Mouse (Mus musculus) gastrocnemius, adult 18-20 months (tissue): ENCODE results near the gene Cmtm5. TPM values are rescaled to one million over a fixed set of nuclear protein-coding genes. Genes with fewer than 3 reads are reported as not detected.
"Not testable (repeated sequence)": the region's sequence is repeated elsewhere in the genome, so short reads cannot be mapped to it uniquely, and the experiment has no call there.

ENCODE experiments used
- DNase-seq: peaks from one replicate; pipeline ENCODE4 v3.0.0; 2021; ENCODE audit warnings: low spot score
- microRNA-seq: library from miRNA; unstranded; fragments of <30 nt; microRNA quantifications from one replicate; pipeline ENCODE4 v1.2.0, GENCODE M21; 2021
- total RNA-seq, 2 experiments: library from RNA; stranded (reverse); gene quantifications; 2 replicates each; pipeline ENCODE4 v1.2.3; 2021

Cmtm5 gene
- total RNA-seq, 2 experiments from 2014 or later = 0.50 TPM; not detected in 1

GRCm38 (mm10) chr14:54959197-54959596 lies 23.1 kb downstream of the Cmtm5 start:
- DNase-seq = no peak

DNA sequence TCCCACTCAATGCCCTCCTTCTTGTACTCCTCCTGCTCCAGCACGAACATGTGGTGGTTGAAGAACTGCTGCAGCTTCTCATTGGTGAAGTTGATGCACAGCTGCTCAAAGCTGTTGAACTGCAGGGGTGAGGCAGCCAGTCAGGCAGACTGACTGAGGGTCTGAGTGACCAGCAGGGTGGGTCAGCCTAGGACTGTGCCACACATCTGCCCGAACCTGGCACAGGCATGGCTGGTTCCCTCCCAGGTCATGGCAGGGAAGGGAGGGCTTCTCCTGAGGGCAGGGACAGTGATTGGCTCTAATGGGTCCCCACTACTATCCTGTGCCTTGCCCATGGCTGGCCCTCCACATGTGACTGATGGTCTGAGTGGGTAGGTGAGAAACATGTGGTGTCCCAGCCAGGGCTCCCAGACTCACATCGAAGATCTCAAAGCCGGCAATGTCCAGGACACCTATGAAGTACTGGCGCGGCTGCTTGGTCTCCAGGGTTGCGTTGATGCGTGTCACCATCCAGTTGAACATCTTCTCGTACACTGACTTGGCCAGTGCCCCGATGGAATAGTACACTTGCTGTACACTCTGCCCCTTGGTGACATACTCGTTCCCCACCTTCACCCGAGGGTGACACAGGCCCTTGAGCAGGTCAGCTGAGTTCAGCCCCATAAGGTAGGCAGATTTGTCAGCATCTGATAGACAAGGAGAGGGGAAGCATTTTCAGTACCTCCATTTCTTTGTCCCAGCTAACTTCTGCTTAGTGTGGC lies 24.0 kb downstream of the Cmtm5 start:
- not testable (repeated sequence) for DNase-seq

DNA sequence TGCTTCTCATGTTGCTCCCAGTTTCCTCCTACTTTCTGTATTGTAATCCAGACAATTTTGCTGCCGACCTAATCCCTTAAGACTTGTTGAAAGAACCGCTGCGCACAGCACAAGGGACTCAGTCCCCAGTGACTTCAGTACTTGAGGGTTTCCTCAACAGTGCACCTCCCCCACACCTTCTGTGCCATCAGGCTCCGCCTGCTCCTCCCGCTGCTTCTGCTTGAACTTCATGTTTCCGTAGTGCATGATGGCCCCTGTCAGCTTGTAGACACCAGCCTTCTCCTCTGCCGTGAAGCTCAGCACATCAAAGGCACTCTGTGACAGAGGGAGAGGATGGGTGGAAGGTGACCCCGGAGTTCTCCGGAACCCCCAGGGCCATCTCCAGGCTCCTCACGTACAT lies 24.7 kb downstream of the Cmtm5 start:
- no peak for DNase-seq

- DNase-seq = no peak
Measured at GRCm38 (mm10) chr14:54961487-54961886, 25.4 kb downstream of the Cmtm5 start.

DNA sequence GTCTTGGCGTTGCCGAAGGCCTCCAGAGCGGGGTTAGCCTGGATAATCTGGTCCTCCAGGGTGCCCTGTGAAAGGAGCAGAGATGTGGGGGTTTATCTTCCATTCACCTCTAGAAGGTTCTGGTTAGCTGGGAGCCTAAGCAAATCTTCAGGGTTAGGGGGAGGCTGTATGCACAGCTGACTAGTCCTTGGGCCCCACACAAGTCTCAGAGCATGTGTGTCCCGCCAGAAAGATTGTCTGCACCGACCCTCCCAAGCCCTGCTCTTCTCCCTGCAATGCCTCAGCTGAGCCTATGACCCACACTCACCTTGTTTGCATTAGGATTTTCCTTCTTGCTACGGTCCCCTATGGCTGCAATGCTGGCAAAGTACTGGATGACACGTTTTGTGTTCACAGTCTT lies 26.7 kb downstream of the Cmtm5 start:
- no peak for DNase-seq

DNA sequence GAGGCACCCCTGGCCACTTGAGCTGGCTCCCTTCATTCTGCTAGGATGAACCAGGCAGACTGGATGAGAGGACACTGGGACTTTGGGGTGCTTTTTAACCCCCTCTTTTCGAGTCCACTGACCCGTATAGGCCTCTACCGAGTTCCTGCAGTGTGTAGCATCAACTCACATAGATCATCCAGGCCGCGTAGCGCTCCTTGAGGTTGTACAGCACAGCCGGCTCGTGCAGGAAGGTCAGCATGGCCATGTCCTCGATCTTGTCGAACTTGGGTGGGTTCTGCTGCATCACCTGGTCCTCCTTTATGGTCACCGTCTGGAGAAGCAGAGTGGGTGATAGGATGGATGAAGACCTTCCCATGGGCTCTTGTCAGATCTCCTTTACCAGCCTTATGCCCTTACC lies 27.7 kb downstream of the Cmtm5 start:
- DNase-seq = no peak

GRCm38 (mm10) chr14:54965044-54965443 lies 29.0 kb downstream of the Cmtm5 start:
- no peak for DNase-seq

- DNase-seq = no peak
Measured at GRCm38 (mm10) chr14:54965631-54966030, 29.6 kb downstream of the Cmtm5 start.

DNA sequence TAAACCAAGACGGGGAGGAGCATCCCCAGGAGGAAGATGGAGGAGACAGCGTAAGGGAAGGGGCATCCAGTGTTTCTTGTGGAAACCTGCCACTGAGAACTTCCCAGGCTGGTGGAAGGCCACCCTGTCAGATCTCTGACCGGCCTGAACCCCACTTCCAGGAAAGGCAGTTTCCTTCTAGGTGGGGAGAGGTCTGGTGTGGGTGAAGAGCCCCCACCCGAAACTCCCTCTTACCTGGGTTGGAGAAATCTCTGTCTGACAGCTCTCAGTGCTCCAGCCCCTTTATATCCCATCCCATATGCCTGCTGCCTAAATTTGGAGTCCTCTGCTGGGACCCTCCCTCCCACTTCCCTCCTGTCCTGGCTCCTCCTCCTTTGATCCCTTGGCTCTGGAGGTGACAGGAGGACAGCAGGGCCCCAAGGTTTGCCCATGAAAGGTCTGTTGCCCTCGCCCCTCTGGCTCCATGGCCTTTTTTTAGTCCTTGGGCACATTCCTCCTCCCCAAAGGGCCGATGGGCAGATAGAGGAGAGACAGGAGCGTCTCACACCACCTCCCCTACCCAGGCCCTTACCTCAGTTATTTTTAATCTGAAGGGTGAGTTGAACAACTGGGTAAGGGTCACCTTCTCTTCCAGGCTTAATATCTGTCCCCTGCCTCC lies 30.4 kb downstream of the Cmtm5 start, which contains the start of gene Myh6:
Gene Myh6 (minus strand): TSS at position 608 of the 658 bp plus-strand sequence.
- DNase-seq = no peak

GRCm38 (mm10) chr14:54967874-54968273 lies 31.8 kb downstream of the Cmtm5 start:
- DNase-seq = no peak

DNA sequence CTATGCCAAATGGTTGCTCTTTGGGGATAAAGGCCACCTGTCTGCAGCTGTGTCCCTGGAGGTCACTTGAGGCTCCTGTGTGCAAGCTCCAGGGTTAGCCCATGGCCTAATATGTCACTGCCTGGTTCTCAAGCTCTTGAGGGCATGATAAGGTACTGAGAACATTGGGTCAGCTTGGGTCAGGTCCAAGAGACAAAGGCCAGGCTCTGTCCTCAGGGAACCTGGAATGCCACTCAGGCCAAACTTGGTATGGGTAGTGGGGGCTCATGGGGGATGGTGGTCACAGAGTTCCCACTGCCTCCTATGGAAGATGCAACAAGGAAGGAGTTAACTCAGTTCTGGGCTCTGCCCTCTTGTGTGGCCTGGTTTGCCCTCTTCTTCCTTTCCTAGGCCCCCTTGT lies 32.3 kb downstream of the Cmtm5 start:
- DNase-seq = no peak

GRCm38 (mm10) chr14:54972786-54973185 lies 36.7 kb downstream of the Cmtm5 start:
- not testable (repeated sequence) for DNase-seq

- no peak for DNase-seq
Measured at GRCm38 (mm10) chr14:54974068-54974791, 38.2 kb downstream of the Cmtm5 start.

GRCm38 (mm10) chr14:54976633-54977032 lies 40.6 kb downstream of the Cmtm5 start, which contains the start of gene Gm17428:
Gene Gm17428, plus strand, starts transcription at chr14:54976933.
- no peak for DNase-seq

DNA sequence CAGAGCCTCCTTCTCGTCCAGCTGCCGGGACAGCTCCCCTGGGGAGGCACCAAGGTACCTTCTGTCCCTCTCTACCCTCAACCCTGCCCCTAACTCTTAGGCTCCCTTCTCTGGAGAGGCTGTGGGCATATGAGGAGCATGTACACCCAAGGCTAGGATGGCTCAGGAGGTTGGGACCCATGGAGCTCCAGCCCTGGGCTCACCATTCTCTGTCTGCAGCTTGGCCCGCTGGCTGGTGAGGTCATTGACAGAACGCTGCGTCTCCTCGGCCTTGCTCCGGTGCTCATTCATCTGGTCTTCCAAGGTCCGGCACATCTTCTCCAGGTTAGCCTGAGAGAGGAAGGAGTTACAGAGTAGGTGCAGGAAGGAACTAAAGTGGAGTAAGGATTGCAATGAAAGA lies 42.6 kb downstream of the Cmtm5 start:
- DNase-seq = no peak

- DNase-seq = no peak
Measured at GRCm38 (mm10) chr14:54981934-54982333, 45.9 kb downstream of the Cmtm5 start.

DNA sequence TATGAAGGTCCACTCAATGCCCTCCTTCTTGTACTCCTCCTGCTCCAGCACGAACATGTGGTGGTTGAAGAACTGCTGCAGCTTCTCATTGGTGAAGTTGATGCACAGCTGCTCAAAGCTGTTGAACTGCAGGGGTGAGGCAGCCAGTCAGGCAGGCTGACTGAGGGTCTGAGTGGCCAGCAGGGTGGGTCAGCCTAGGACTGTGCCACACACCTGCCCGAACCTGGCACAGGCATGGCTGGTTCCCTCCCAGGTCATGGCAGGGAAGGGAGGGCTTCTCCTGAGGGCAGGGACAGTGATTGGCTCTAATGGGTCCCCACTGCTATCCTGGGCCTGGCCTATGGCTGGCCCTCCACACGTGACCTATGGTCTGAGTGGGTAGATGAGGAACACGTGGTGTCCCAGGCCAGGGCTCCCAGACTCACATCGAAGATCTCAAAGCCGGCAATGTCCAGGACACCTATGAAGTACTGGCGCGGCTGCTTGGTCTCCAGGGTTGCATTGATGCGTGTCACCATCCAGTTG lies 52.4 kb downstream of the Cmtm5 start:
- not testable (repeated sequence) for DNase-seq

Small RNA genes within 50 kb of the gene (microRNA-seq; reads per million reads assigned to microRNA genes)
- 3.1 reads per million for gene Mir208a
- gene Mir208b = 51.5 reads per million, percentile 50 among the genes with 10 or more reads in this experiment

Other genes with a start within 250 kb of the Cmtm5 start
- 10 to 100 TPM; 62.6 to 72.6 TPM for gene Acin1, start 249.3 kb upstream of the Cmtm5 start, total RNA-seq
- gene Gm29776, start 237.4 kb upstream of the Cmtm5 start, total RNA-seq = not detected
- not detected for gene Cebpe, start 224.1 kb upstream of the Cmtm5 start, total RNA-seq
- gene Slc7a8, start 154.3 kb upstream of the Cmtm5 start, total RNA-seq = 10 to 100 TPM; 10.7 to 24.4 TPM
- gene Rnf212b, start 122.1 kb upstream of the Cmtm5 start, total RNA-seq = 1 to 10 TPM; 3.0 to 4.1 TPM
- 1 to 10 TPM; 4.3 to 5.1 TPM for gene Homez, start 65.3 kb upstream of the Cmtm5 start, total RNA-seq
- gene Ppp1r3e, start 58.7 kb upstream of the Cmtm5 start, total RNA-seq = 1 to 10 TPM; 2.4 to 4.5 TPM
- 10 to 100 TPM; 22.3 to 27.3 TPM for gene Bcl2l2, start 52.9 kb upstream of the Cmtm5 start, total RNA-seq
- 1 to 10 TPM; 2.9 to 3.0 TPM for gene Gm20521, start 52.8 kb upstream of the Cmtm5 start, total RNA-seq
- 10 to 100 TPM; 46.1 to 51.0 TPM for gene Pabpn1, start 43.8 kb upstream of the Cmtm5 start, total RNA-seq
- gene Slc22a17, start 23.1 kb upstream of the Cmtm5 start, total RNA-seq = 1 to 10 TPM; 1.2 to 1.3 TPM
- 1 to 10 TPM in 1 of 2 experiments, under 1 TPM in 1; 0.78 to 1.5 TPM for gene Efs, start 10.1 kb upstream of the Cmtm5 start, total RNA-seq
- gene Il25, start 3.6 kb upstream of the Cmtm5 start, total RNA-seq = not detected
- 100 to 1,000 TPM; 174 to 189 TPM for gene Myh6, start 30.7 kb downstream of the Cmtm5 start, total RNA-seq
- not detected for gene Gm17428, start 40.7 kb downstream of the Cmtm5 start, total RNA-seq
- 100 to 1,000 TPM; 739 to 933 TPM for gene Myh7, start 58.4 kb downstream of the Cmtm5 start, total RNA-seq
- 10 to 100 TPM; 18.4 to 19.0 TPM for gene Ngdn, start 79.2 kb downstream of the Cmtm5 start, total RNA-seq
- gene Zfhx2, start 156.1 kb downstream of the Cmtm5 start, total RNA-seq = 1 to 10 TPM; 4.9 to 5.6 TPM
- 10 to 100 TPM; 12.1 to 14.8 TPM for gene Thtpa, start 158.5 kb downstream of the Cmtm5 start, total RNA-seq
- gene Ap1g2, start 170.3 kb downstream of the Cmtm5 start, total RNA-seq = 1 to 10 TPM; 4.2 to 4.9 TPM
- gene Jph4, start 180.7 kb downstream of the Cmtm5 start, total RNA-seq = under 1 TPM; 0.07 to 0.11 TPM